9 mouse cellular contexts compared by ENCODE assay signal in genomic region chr12:85729022-85729944, GRCm38 (mm10). TPM values are rescaled to one million over a fixed set of nuclear protein-coding genes. Genes with fewer than 3 reads are reported as not detected.
DNase-seq lines count a peak whose midpoint lies in the region; ATAC-seq and TF ChIP-seq lines count a peak whose summit lies in the region.
"Had no signal": no experiment of that assay in that cellular context is flagged by ENCODE, and none has a peak within 500 bp of the region (broad histone marks: within the 10 kb centered on the region; RNA-seq: fewer than 3 reads in every experiment).

No protein-coding gene starts in this region.

- no peak overlapping the region for H3K27ac ChIP-seq in kidney, embryonic 15.5 days
- H3K27ac ChIP-seq in midbrain, embryonic 14.5 days (replicated peaks; ENCODE audit: low read depth, low read length) = no peak overlapping the region
- H3K27ac ChIP-seq in testis, adult 2 months (ENCODE audit: control insufficient read depth, insufficient read depth, low read depth, low read length) = no peak overlapping the region
- H3K27ac ChIP-seq: liver, embryonic 15.5 days had no signal

- H3K36me3 ChIP-seq in kidney, embryonic 15.5 days = no peaks in the 10 kb centered on the region
- no peaks in the 10 kb centered on the region for H3K36me3 ChIP-seq in midbrain, embryonic 14.5 days (ENCODE audit: control insufficient read depth, insufficient read depth, low read length)
- H3K36me3 ChIP-seq in testis, adult 2 months (ENCODE audit: control insufficient read depth, insufficient read depth, low read length) = no peaks in the 10 kb centered on the region
- H3K36me3 ChIP-seq: liver, embryonic 15.5 days had no signal

- H3K4me1 ChIP-seq in kidney, embryonic 15.5 days = 0 out of 2 replicates have a peak, but pooled peaks cover 3% of the 10 kb centered on the region
- H3K4me1 ChIP-seq in midbrain, embryonic 14.5 days (ENCODE audit: control insufficient read depth, insufficient read depth, low read length) = no peaks in the 10 kb centered on the region
- H3K4me1 ChIP-seq in testis, adult 2 months (ENCODE audit: control insufficient read depth, insufficient read depth, low read length) = peaks cover 4% of the 10 kb centered on the region; the same call in 1 of the 2 replicates
- H3K4me1 ChIP-seq: liver, embryonic 15.5 days had no signal

- WGBS in kidney, embryonic 15.5 days = 35% methylated on average over 17 of the region's 17 CpGs
- WGBS in midbrain, embryonic 14.5 days = 37% methylated on average over 17 of the region's 17 CpGs

- H3K4me2 ChIP-seq in kidney, embryonic 15.5 days = no peak overlapping the region
- H3K4me2 ChIP-seq in midbrain, embryonic 14.5 days (ENCODE audit: low read length) = no peak overlapping the region
- H3K4me2 ChIP-seq: liver, embryonic 15.5 days had no signal

- no peak for ATAC-seq in kidney, embryonic 15.5 days (replicated peaks; ENCODE audit: low FRiP score)
- ATAC-seq in midbrain, embryonic 14.5 days (ENCODE audit: low FRiP score, low TSS enrichment) = no peak

- H3K27me3 ChIP-seq in kidney, embryonic 15.5 days = no peaks in the 10 kb centered on the region
- no peaks in the 10 kb centered on the region for H3K27me3 ChIP-seq in midbrain, embryonic 14.5 days (ENCODE audit: control insufficient read depth, insufficient read depth, low read length)
- no peaks in the 10 kb centered on the region for H3K27me3 ChIP-seq in testis, adult 2 months (ENCODE audit: control insufficient read depth, insufficient read depth, low read length)
- H3K27me3 ChIP-seq: liver, embryonic 15.5 days had no signal

- peak; percentile 100 for TF ChIP-seq CTCF in testis, adult 2 months (IDR thresholded peaks at IDR 0.05; ENCODE audit: control insufficient read depth, insufficient read depth, insufficient replicate concordance, low read depth, low read length)

- no peaks in the 10 kb centered on the region for H3K9me3 ChIP-seq in kidney, embryonic 15.5 days (replicated peaks)
- H3K9me3 ChIP-seq in midbrain, embryonic 14.5 days (ENCODE audit: control insufficient read depth, low read length) = no peaks in the 10 kb centered on the region
- H3K9me3 ChIP-seq: liver, embryonic 15.5 days had no signal

- no peak overlapping the region for H3K4me3 ChIP-seq in kidney, embryonic 15.5 days (replicated peaks)
- H3K4me3 ChIP-seq in midbrain, embryonic 14.5 days (replicated peaks; ENCODE audit: low read depth, low read length) = no peak overlapping the region
- peak overlapping the region; percentile 6 for H3K4me3 ChIP-seq in testis, adult 2 months (ENCODE audit: control insufficient read depth, low read depth, low read length)
- H3K4me3 ChIP-seq: liver, embryonic 15.5 days had no signal

- TF ChIP-seq POLR2A in testis, adult 2 months (IDR thresholded peaks at IDR 0.05; ENCODE audit: control insufficient read depth, low read depth, low read length) = no peak

- intact Hi-C loops in left cerebral cortex, postnatal 25 days (cut with DNase I) = loop anchor here (5.0 kb wide), 1 partner anchor 232 kb away; no protein-coding TSS in a partner anchor

- DNase-seq in kidney, adult 11 months = peak; percentile 51
- peak; percentile 81 for DNase-seq in adrenal gland, postnatal 14 days
- peak; percentile 30 for DNase-seq in embryo, embryonic 11.5 days (ENCODE audit: low read depth, low spot score)
- peak; percentile 83 for DNase-seq in heart, postnatal 4 days
- peak; percentile 51 for DNase-seq in left cerebral cortex, postnatal 25 days (ENCODE audit: low spot score in 2 of 2)
- DNase-seq in midbrain, embryonic 14.5 days = peak; percentile 75

- no peak overlapping the region for H3K9ac ChIP-seq in kidney, embryonic 15.5 days
- H3K9ac ChIP-seq in midbrain, embryonic 14.5 days (replicated peaks; ENCODE audit: low read length) = no peak overlapping the region
- H3K9ac ChIP-seq: liver, embryonic 15.5 days had no signal

RNA-seq across cellular contexts. Expression of gene Flvcr2, which starts 17.1 kb away (rescaled TPM):
- polyA plus RNA-seq in kidney, embryonic 15.5 days (2015; fragmentation: Nextera tagmentation; extraction: Ambion mirVana) = 4.2 and 4.4 TPM in 2 replicates
- 4.3 and 5.7 TPM in 2 replicates for total RNA-seq in adrenal gland, postnatal 14 days (2021)
- total RNA-seq in heart, postnatal 4 days (2021) = 1 to 10 TPM; 4.9 to 6.0 TPM
- total RNA-seq in left cerebral cortex, postnatal 25 days (2021) = 1 to 10 TPM; 2.6 TPM
- polyA plus RNA-seq in midbrain, embryonic 14.5 days (2014; fragmentation: Nextera tagmentation; extraction: Ambion mirVana) = 2.9 and 4.5 TPM in 2 replicates
- 55.7 and 59.5 TPM in 2 replicates for polyA plus RNA-seq in testis, adult 2 months (2012; rRNA removed)

RNA-seq across cellular contexts. Expression of gene Batf, which starts 42.8 kb away (rescaled TPM):
- 3.5 and 4.0 TPM in 2 replicates for polyA plus RNA-seq in kidney, embryonic 15.5 days (2015; fragmentation: Nextera tagmentation; extraction: Ambion mirVana)
- total RNA-seq in adrenal gland, postnatal 14 days (2021) = 0.74 and 1.7 TPM in 2 replicates
- total RNA-seq in heart, postnatal 4 days (2021) = 1 to 10 TPM in 1 of 2 experiments, under 1 TPM in 1; 0.74 to 1.5 TPM
- total RNA-seq in left cerebral cortex, postnatal 25 days (2021) = under 1 TPM; 0.71 to 0.78 TPM
- polyA plus RNA-seq in midbrain, embryonic 14.5 days (2014; fragmentation: Nextera tagmentation; extraction: Ambion mirVana) = 0.68 TPM in 1 of 2 replicates, not detected in the other
- 0.59 and 1.1 TPM in 2 replicates for polyA plus RNA-seq in testis, adult 2 months (2012; rRNA removed)

Comparison
In these comparisons a context has a peak if more than half of its experiments do, and no peak if none do; other contexts are left out.
1. DNase-seq: peak in every context shown above with its lines; median percentile 83 in heart, postnatal 4 days; 81 in adrenal gland, postnatal 14 days; 75 in midbrain, embryonic 14.5 days; 51 in kidney, adult 11 months; 51 in left cerebral cortex, postnatal 25 days; 30 in embryo, embryonic 11.5 days.